Mouse (Mus musculus) monocyte, adult 5-6 weeks (primary cell): ENCODE results near the gene Idh1. TPM values are rescaled to one million over a fixed set of nuclear protein-coding genes. Genes with fewer than 3 reads are reported as not detected.
A peak's percentile ranks its signal among the peaks of the same experiment; 100 is the strongest.
"Not testable (repeated sequence)": the region's sequence is repeated elsewhere in the genome, so short reads cannot be mapped to it uniquely, and the experiment has no call there.

Experiments used
- ATAC-seq: fragments of 153-309, 156-312 bp; replicated peaks from 2 replicates; pipeline ENCODE4 v1.8.0; 2017; ENCODE audit warnings: mild to moderate bottlenecking; ENCODE audit not compliant: low TSS enrichment, insufficient number of reproducible peaks, severe bottlenecking, poor library complexity, low FRiP score
- total RNA-seq: library from RNA; stranded (forward); fragments of 200-1000, 200-491, 200-594 nt; gene quantifications from 3 replicates; pipeline ENCODE4 v1.2.3, GENCODE M21; 2017

Idh1 gene
- 91.5 to 141 TPM (median 130 TPM) in 3 replicates for total RNA-seq

GRCm38 (mm10) chr1:65186287-65187073 is at the start of gene Idh1, which contains the start of gene Pikfyve:
Gene Idh1, minus strand, starts transcription at chr1:65186500.
Gene Pikfyve, plus strand, starts transcription at chr1:65186683.
- ATAC-seq = peak; percentile 99

- peak; percentile 81 for ATAC-seq
Measured at GRCm38 (mm10) chr1:65230566-65230965, 44.3 kb upstream of the Idh1 start.

GRCm38 (mm10) chr1:65229768-65230167 is 43.5 kb upstream of the Idh1 start:
- ATAC-seq = not testable (repeated sequence)

- ATAC-seq = peak; percentile 85
Measured at GRCm38 (mm10) chr1:65227681-65228080, 41.4 kb upstream of the Idh1 start.

GRCm38 (mm10) chr1:65223654-65224053 is 37.4 kb upstream of the Idh1 start:
- no peak for ATAC-seq

- no peak for ATAC-seq
Measured at GRCm38 (mm10) chr1:65217972-65218371, 31.7 kb upstream of the Idh1 start.

GRCm38 (mm10) chr1:65217567-65217966 is 31.3 kb upstream of the Idh1 start:
- no peak for ATAC-seq

GRCm38 (mm10) chr1:65213214-65213613 is 26.9 kb upstream of the Idh1 start:
- no peak for ATAC-seq

GRCm38 (mm10) chr1:65204299-65204698 is 18.0 kb upstream of the Idh1 start:
- ATAC-seq = no peak

GRCm38 (mm10) chr1:65198861-65199260 is 12.6 kb upstream of the Idh1 start:
- no peak for ATAC-seq

- no peak for ATAC-seq
Measured at GRCm38 (mm10) chr1:65198425-65198824, 12.1 kb upstream of the Idh1 start.

- no peak for ATAC-seq
Measured at GRCm38 (mm10) chr1:65193226-65193625, 6.9 kb upstream of the Idh1 start.

- ATAC-seq = no peak
Measured at GRCm38 (mm10) chr1:65190172-65190571, 3.9 kb upstream of the Idh1 start.

- no peak for ATAC-seq
Measured at GRCm38 (mm10) chr1:65187074-65187430, 752 bp upstream of the Idh1 start.

- ATAC-seq = no peak
Measured at GRCm38 (mm10) chr1:65185524-65186205, 635 bp downstream of the Idh1 start.

- ATAC-seq = no peak
Measured at GRCm38 (mm10) chr1:65185011-65185410, 1.3 kb downstream of the Idh1 start.

- ATAC-seq = no peak
Measured at GRCm38 (mm10) chr1:65183994-65184393, 2.3 kb downstream of the Idh1 start.

GRCm38 (mm10) chr1:65181459-65181858 is 4.8 kb downstream of the Idh1 start:
- ATAC-seq = no peak

- ATAC-seq = no peak
Measured at GRCm38 (mm10) chr1:65179634-65180249, 6.6 kb downstream of the Idh1 start.
